Mouse (Mus musculus): ENCODE measurements around the gene Gm7697. TPM values are rescaled to one million over a fixed set of nuclear protein-coding genes. Genes with fewer than 3 reads are reported as not detected.
"Not testable (repeated sequence)": the region's sequence is repeated elsewhere in the genome, so short reads cannot be mapped to it uniquely, and the experiment has no call there.

Gm7697 gene
- polyA plus RNA-seq (2016; fragmentation: Nextera tagmentation; extraction: Ambion mirVana) = not detected in 2 replicates

- not testable (repeated sequence) for H3K27me3 ChIP-seq (ENCODE audit: insufficient read depth, poor library complexity, severe bottlenecking); H3K36me3 ChIP-seq; DNase-seq (ENCODE audit: low spot score); H3K4me1 ChIP-seq; H3K27ac ChIP-seq; H3K9me3 ChIP-seq; H3K4me3 ChIP-seq
- WGBS = 87% methylated on average over 3 of the region's 3 CpGs
Measured at GRCm38 (mm10) chr8:69522876-69523275, at the start of gene Gm7697. TSS of gene Gm7697 (minus strand) at chr8:69522976.

DNA sequence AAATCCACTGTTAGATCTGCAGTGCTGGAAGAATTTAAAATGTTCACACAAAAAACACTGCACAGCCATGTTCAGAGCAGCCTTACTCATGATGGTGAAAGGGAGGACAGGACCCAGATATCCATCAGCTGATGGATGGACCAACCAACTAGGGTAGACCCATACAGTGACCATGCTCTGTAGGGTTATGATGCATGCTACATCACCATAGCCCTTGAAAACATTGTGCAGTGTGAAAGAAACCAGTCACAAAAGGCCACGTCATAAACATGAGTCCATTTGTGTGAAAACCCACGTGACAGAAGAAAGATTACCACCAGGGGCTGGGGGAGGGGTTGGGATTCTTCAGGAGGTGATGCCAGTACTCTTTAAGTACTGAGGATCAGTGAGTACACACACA is 28.5 kb upstream of the Gm7697 start:
- not testable (repeated sequence) for H3K9me3 ChIP-seq; H3K27ac ChIP-seq; H3K36me3 ChIP-seq; H3K4me1 ChIP-seq; DNase-seq (ENCODE audit: low spot score); H3K4me3 ChIP-seq; H3K27me3 ChIP-seq (ENCODE audit: insufficient read depth, poor library complexity, severe bottlenecking)
- WGBS = 53% methylated on average over 2 of the region's 2 CpGs

DNA sequence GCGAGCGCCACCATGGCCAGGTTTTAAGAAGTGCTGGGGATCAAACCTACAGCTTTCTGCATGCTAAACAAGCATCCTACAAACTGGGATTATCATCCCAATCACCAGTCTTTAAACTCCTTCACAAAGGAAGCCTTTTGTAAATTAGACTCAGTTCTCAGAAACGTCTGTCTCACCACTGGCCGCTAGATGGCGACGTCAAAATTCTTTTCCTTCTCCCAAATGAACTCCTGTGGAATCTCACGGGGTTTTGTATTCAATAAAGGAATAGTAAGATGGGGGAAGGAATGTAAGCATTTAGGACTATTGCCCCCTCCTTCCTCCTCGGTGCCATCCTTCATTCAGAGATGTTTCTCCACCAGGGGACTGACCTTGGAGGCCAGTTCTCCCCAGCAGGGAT is 26.8 kb upstream of the Gm7697 start:
- H3K27ac ChIP-seq; H3K4me1 ChIP-seq; H3K36me3 ChIP-seq; H3K27me3 ChIP-seq (ENCODE audit: insufficient read depth, poor library complexity, severe bottlenecking); H3K4me3 ChIP-seq; DNase-seq (ENCODE audit: low spot score); H3K9me3 ChIP-seq: not testable (repeated sequence)
- WGBS = 10% methylated on average over 8 of the region's 8 CpGs

DNA sequence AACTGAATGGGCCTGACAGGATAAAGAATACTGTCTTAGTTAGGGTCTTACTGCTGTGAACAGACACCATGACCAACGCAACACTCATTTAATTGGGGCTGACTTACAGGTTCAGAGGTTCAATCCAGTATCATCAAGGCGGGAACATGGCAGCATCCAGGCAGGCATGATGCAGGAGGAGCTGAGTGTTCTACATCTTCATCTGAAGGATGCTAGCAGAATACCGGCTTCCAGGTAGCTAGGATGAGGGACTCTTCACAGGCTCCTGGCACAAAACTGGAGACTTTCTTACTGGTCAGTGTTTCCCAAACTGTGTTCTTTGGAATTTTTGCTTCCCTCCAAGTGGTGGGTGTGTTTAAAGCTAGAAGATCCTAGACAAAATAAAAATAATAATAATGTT is 25.3 kb upstream of the Gm7697 start:
- not testable (repeated sequence) for DNase-seq (ENCODE audit: low spot score); H3K4me1 ChIP-seq; H3K4me3 ChIP-seq; H3K9me3 ChIP-seq; H3K36me3 ChIP-seq; H3K27me3 ChIP-seq (ENCODE audit: insufficient read depth, poor library complexity, severe bottlenecking); H3K27ac ChIP-seq
- WGBS = 88% methylated on average over 3 of the region's 3 CpGs

DNA sequence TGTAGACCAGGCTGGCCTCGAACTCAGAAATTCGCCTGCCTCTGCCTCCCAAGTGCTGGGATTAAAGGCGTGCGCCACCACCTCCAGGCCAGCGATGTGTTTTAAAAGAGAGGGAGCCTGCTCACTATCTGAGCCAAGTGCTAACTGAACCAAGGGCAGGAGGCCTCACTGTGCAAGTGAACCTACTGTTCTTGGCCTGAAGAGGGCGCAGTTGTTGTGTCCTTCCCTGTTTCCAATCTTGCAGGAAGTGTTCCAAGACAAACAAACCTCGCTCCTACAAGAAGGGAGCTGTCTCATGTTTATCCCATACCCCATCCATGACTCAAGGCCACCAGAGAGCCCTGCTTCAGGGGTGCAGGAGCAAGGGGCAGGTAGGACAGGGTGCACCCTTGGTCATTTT is 24.4 kb upstream of the Gm7697 start:
- H3K27ac ChIP-seq; H3K4me1 ChIP-seq; H3K27me3 ChIP-seq (ENCODE audit: insufficient read depth, poor library complexity, severe bottlenecking); H3K9me3 ChIP-seq; H3K4me3 ChIP-seq; H3K36me3 ChIP-seq; DNase-seq (ENCODE audit: low spot score): not testable (repeated sequence)
- 63% methylated on average over 7 of the region's 7 CpGs for WGBS

DNA sequence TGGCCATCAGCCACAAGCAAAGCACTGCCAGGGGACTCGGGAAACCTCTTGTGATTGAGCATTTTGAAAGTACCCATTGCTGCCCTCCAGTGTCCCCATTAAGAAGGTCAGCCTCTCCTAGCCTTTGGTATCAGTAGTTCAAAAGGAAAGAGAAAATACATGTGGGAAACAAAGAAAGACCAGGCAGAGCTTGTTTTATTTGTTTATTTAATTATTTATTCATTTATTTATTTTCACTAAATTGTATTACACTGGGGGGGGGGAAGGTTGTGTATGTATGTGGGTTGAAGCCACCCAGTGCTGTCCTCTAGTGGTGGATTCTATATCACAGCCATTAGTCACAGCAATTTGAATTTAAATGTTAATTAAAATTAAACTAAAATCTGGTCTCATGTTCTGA is 22.2 kb upstream of the Gm7697 start:
- DNase-seq (ENCODE audit: low spot score); H3K27ac ChIP-seq; H3K36me3 ChIP-seq; H3K4me3 ChIP-seq; H3K9me3 ChIP-seq; H3K27me3 ChIP-seq (ENCODE audit: insufficient read depth, poor library complexity, severe bottlenecking); H3K4me1 ChIP-seq: not testable (repeated sequence)
- 69% methylated on average over 1 of the region's 1 CpGs for WGBS

DNA sequence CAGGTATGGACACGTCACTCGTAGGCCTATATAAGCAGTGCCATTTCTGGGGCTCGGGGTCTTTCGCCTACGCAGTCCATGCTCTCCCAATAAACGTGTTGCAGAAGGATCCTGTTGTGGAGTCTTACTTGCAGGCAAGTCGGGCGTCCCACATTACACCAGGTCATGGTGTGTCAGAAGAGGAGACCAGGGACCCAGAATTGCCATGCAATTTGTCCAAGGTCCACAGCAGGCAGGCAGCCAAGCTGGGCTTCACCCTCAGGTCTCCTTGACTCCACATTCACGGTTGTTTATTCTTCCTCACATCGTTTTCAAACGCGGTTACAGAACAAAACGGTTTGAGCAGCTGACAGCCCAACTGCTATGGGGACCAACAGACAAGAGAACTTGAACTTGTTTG is 21.7 kb upstream of the Gm7697 start:
- not testable (repeated sequence) for H3K27me3 ChIP-seq (ENCODE audit: insufficient read depth, poor library complexity, severe bottlenecking); H3K36me3 ChIP-seq; DNase-seq (ENCODE audit: low spot score); H3K9me3 ChIP-seq; H3K4me1 ChIP-seq; H3K4me3 ChIP-seq; H3K27ac ChIP-seq
- WGBS = 88% methylated on average over 13 of the region's 13 CpGs

DNA sequence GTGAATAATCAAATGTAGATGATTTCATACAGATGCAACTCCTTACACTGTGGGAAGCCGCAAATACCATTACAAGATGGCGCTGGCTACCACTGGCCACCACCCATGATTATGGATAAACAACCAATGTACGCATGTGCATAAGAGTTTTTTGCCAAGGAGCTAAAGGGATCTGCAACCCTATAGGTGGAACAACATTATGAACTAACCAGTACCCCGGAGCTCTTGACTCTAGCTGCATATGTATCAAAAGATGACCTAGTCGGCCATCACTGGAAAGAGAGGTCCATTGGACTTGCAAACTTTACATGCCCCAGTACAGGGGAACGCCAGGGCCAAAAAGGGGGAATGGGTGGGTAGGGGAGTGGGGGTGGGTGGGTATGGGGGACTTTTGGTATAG is 21.2 kb upstream of the Gm7697 start:
- H3K27ac ChIP-seq; H3K36me3 ChIP-seq; H3K4me3 ChIP-seq; H3K4me1 ChIP-seq; DNase-seq (ENCODE audit: low spot score); H3K9me3 ChIP-seq; H3K27me3 ChIP-seq (ENCODE audit: insufficient read depth, poor library complexity, severe bottlenecking): not testable (repeated sequence)
- 84% methylated on average over 6 of the region's 6 CpGs for WGBS

DNA sequence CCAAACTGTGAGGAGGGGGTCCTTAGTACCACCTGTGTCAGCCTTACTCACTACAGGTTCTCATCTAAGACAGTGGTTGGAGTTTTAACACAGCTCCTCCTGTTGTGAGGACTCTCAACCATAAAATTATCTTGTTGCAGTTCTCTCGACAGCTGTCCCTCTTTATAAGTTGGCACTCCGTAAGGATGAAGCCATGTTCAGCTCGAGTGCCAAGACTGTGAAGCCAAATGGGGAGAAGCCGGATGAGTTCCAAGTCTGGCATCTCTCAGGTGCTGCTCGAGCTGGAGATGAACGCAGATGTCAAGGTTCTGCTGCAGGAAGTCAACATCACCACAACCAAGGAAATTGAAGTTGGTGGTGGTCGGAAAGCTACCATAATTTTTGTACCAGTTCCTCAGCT is 18.0 kb upstream of the Gm7697 start:
- not testable (repeated sequence) for DNase-seq (ENCODE audit: low spot score); H3K27me3 ChIP-seq (ENCODE audit: insufficient read depth, poor library complexity, severe bottlenecking); H3K9me3 ChIP-seq; H3K27ac ChIP-seq; H3K4me3 ChIP-seq; H3K36me3 ChIP-seq; H3K4me1 ChIP-seq
- WGBS = 75% methylated on average over 7 of the region's 7 CpGs

GRCm38 (mm10) chr8:69540331-69540730 is 17.6 kb upstream of the Gm7697 start:
- not testable (repeated sequence) for H3K27ac ChIP-seq; H3K4me3 ChIP-seq; H3K4me1 ChIP-seq; DNase-seq (ENCODE audit: low spot score); H3K27me3 ChIP-seq (ENCODE audit: insufficient read depth, poor library complexity, severe bottlenecking); H3K9me3 ChIP-seq; H3K36me3 ChIP-seq
- WGBS = 33% methylated on average over 1 of the region's 1 CpGs

DNA sequence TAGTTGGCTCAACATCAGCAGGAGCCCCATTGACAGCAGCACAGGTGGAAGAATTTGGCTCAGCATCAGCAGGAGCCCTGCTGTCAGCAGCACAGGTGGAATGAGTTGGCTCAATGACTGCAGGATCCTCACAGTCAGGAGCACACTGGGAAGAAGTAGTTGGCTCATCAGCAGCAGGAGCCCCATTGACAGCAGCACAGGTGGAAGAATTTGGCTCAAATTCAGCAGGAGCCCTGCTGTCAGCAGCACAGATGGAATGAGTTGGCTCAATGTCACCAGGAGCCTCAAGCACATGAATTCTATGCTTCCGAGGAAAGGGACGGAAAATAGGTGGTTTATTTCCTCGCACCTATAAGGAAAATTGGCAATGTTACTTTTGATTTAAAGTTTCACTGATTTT is 47.8 kb downstream of the Gm7697 start:
- H3K4me3 ChIP-seq; H3K9me3 ChIP-seq; H3K27ac ChIP-seq; H3K27me3 ChIP-seq (ENCODE audit: insufficient read depth, poor library complexity, severe bottlenecking); H3K36me3 ChIP-seq; H3K4me1 ChIP-seq; DNase-seq (ENCODE audit: low spot score): not testable (repeated sequence)
- 59% methylated on average over 3 of the region's 3 CpGs for WGBS

- not testable (repeated sequence) for H3K27me3 ChIP-seq (ENCODE audit: insufficient read depth, poor library complexity, severe bottlenecking); H3K4me3 ChIP-seq; DNase-seq (ENCODE audit: low spot score); H3K27ac ChIP-seq; H3K4me1 ChIP-seq; H3K9me3 ChIP-seq; H3K36me3 ChIP-seq
- WGBS = 93% methylated on average over 3 of the region's 3 CpGs
Measured at GRCm38 (mm10) chr8:69453465-69453864, 69.3 kb downstream of the Gm7697 start, which contains the start of gene Gm9495. TSS of gene Gm9495 (minus strand) at chr8:69453565.

Measured in heart, embryonic 10.5 days (tissue).